Mouse (Mus musculus) cerebral cortex, adult 2 months (tissue): Measurements from ENCODE around the gene Car12.

Experiments used
- WGBS: fragments of 180-500 bp; shearing (Covaris S2); methylation state at CpG from one replicate; pipeline ENCODE4 v1.1.7; 2018; 5-methylcytosine and 5-hydroxymethylcytosine counted together

The Car12 gene

DNA sequence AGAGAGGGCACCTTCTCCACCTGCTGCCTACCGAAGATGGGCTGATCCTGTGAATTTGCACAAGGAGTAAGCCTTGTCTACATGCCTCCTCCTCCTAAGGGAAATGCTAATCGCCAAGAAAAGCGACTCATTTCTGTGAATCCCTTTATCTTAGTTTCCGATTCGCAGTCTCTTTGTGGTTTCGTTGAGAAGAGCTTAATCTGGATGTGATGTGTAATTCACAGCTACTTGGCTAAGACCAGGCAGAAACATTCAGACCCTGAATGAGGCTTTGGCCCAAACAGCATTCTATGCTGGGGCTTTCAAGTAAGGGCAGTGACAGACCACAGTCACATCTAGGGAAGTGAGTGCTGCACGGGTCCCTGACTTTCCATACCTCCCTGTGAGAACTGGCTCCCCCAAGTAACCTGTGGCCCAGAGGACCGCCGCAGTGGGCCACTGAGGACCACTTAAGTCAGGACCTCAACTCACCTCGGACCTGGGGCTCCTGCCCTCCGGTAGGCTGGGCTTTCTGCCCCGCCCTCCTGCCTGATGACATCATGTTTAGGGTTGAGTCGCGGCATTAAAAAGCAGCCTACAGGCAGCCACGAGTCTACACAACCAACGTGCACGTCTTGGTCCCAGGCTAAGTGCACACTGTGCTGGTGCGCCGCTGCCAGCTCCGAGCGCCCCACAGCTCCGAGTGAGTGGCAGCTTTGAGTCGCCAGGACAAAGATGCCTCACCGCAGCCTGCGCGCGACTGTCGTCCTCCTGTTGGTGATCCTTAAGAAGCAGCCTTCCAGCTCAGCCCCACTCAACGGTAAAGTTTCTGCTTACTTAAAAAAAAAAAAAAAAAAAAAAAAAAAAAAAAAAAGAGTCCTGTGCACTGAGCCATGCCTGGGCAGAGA, at the start of gene Car12:
Car12 (plus strand) TSS at position 552 of the 887 bp plus-strand sequence.
- 6% methylated on average over 29 of the region's 29 CpGs for WGBS

DNA sequence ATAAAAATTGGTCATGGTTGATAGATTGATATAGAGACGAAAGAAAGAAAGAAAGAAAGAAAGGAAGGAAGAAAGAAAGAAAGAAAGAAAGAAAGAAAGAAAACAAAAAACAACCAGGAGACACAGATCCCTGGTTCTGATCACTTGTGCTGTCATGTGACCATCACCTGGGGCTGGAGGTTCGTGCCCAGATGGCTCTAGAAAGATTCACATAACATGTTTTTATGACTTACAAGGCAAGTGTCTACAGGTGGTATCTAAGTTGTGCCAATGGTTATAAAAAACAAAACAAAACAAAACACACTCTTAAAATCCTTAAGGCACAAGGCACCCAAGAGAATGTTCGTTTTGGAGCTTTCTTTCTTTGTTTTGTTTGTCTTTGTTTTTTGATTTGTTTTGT, 49.7 kb upstream of the Car12 start:
- WGBS: 84% methylated on average over 3 of the region's 3 CpGs

DNA sequence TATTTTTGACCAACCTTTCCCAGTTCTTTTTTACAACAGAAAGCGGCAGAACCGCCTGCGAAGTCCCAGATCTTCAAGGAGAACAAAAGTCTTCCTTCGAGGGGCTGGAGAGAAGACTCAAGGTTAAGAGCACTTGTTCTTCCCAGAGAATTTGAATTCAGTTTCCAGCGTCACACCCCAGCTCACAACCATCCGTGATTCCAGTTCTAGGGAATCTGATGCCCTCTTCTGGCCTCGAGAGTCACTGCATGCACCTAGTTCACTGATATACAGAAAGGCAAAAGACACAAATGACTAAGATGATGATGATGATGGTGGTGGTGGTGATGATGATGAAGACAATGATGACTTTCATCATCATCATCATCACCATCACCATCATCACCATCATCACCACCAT, 48.9 kb upstream of the Car12 start:
- 80% methylated on average over 7 of the region's 7 CpGs for WGBS

DNA sequence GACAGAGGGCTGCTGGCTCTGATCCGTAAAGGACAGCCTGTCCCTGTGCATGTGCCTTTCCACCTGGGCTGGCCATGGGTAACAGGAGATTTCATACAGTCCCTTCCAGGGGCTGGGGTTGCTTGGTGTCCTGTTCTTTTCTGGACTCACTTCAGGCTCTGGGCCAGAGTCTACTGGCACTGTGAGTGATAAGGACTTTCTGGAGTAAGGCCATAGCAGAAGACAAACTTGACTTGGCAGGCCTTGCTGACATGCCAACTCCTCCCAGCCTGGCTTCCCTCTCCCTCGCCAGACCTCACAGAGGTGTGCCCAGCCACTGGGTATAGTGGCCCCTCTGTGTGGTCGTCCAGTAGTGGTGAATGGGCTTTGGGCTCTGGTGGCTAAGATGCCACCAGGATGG, 47.3 kb upstream of the Car12 start:
- WGBS: 84% methylated on average over 3 of the region's 3 CpGs

DNA sequence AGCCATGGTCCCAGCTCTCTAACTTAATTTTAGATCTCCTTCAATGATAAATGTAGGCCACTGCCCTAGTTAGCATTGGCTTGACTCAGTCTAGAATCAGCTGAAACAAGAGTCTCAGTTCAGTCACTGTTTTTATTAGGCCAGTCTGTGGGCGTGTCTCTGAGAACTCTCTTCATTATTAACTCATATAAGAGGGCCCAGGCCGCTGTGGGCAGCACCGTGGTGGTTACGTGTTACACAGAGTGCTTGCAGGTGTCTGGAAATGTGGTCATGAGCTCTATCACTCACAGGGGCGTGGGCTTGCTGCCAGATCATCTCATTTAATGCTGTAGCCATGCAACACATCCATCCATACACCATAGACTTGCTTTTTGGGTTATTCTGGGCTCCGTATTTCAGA, 46.4 kb upstream of the Car12 start:
- 79% methylated on average over 6 of the region's 6 CpGs for WGBS

DNA sequence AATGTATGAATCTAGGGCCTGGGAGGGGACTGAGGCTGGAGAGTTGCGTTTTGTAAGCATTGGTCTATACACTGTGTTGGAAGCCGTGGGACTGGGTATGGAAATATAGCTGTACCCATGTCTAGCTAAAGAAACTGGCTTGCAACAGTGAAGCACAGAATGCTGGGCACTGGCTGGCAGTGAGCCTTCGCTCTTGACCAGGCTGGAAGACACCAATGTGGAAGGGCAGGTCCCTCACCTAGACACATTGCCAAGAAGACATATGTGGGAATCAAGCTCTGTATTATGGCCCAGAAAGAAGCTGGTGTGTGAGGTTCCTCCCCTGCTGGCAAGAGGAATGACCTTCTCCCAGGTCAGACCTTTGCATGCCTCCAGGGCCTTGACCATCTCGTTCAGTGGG, 45.6 kb upstream of the Car12 start:
- WGBS: 92% methylated on average over 4 of the region's 4 CpGs

DNA sequence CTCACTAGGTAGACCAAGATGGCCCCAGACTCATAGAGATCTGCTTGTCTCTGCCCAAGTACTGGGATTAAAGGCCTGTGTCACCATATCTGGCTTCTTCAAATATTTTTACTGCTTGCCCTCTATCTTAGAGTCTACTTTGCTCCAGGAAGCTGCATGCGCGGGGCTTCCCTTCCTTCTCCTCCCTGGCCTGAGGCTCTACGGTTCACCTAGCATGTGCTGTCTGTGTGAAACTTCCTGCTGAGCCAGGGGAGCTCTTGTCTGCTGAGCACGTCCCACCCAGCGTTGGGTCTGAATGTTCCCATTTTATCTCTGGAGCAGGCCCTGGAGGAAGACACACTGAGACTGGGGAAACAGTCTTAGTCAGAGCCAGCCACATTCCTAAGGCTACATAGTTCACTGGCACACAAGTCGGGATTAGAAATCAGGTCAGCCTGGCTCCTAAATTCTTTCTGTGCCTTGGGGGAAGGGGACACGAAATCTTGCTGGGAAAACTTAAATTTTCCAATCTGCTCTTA, 43.9 kb upstream of the Car12 start:
- 67% methylated on average over 7 of the region's 7 CpGs for WGBS

DNA sequence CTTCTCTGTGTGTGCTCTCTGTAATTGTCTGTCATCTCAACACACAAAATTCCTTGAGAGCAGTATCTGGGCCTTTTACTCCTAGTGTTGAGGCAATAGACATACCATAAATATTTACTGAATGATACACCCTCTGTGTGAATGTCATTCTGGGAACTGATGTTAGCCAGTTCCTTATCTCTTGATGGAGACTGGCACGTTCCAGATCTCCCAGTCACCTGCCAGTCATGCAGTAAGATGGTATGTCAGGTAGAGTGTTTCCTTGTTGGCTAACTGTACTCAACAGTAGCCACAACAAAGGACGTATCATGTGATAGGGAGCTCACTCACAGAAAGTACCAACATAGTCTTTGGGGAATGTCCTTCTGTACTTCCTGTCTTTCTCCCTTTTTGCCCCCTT, 39.7 kb upstream of the Car12 start:
- WGBS: 92% methylated on average over 2 of the region's 2 CpGs

DNA sequence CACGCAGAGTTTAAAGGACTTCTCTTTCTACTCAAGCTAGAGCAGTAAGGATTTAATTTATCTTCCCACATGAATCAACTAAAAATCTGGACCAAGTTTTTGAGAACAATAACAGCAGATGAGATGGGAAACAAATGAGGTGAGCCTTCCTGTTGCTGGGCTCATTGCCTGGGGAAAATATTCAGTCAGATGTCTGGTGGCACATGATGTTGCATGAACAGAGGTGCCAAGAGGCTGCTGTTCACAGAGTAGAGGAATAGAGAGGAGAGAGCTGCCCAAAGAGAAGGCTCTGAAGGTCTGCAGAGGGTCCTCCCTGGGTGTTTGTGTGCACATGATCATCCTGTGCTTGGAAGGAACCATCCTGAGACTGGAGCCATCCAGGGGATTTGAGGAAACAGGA, 37.9 kb upstream of the Car12 start:
- WGBS: 79% methylated on average over 1 of the region's 1 CpGs

DNA sequence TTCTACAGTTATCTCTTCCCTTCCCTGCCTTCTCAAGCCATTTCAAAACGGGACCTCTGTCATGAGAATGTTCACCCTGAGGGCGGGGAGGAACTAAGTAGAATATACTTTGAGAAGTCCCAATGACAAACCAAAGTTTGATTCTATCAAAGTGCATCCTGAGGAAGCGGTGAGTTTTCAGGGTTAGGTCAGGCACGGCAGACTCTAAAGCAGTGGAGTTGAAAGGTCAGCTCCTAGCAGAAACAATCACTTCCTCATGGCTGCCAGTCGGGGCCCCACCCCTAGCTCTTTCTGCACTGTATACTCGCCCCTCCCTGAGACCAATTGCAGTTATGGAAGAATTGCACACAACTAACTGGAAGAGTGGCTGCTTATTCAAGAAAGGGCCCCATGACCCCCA, 33.4 kb upstream of the Car12 start:
- 75% methylated on average over 6 of the region's 6 CpGs for WGBS

DNA sequence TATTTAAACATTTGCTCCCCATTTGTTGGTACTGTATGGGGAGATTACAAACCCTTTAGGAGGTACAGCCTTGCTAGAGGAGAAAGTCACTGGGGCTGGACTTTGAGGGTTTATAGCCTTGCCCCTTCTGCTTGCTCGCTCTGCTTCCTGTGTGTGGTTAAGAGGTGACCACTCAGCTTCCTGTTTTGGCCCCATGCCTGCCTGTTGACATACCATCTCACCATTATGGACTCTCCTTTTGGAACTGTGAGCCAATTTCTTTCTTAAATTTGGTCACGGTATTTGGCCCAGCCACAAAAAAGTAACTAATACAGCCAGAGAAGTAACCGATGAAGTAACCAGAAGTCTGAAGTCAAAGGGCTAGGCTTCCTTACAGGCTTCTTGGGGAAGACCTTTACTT, 30.7 kb upstream of the Car12 start:
- WGBS: 96% methylated on average over 3 of the region's 3 CpGs

DNA sequence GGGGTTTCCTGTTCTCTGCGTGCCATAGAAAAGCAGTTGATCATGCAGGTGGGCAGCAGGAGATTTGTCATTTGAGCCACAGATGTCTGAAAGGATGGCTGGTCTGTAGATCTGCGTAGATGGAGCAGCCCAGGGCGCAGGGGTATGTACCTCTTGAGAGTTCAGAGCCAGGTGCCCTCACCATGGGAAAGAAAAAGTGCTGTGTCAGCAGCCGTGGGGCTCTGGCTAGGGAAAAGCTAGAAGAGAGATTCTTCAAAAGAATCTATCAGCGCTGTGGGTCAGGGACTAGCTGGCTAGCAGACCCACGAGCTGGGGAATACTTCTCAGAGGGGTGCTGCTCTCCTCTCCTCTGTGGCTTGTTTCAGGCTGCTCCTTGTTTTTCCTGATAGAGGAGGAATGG, 27.8 kb upstream of the Car12 start:
- WGBS: 90% methylated on average over 6 of the region's 6 CpGs

DNA sequence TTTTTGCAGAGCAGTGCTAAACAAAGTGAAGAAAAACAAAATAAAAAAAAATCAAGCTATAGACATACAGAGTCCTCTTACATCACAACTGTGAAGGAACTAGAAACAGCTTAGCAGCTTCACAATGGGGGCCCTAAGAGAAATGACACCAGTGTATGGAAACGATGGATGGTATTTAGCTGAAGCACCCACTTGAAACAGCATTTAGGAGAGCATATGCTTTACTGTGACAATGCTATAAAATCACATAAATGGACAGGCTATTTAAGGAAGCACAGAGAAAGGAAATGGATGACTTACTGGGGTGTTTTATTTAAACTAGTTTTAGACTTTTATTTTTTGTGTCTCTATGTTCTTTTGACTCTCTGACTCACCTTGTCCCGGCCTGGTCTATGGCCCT, 25.8 kb upstream of the Car12 start:
- 59% methylated on average over 2 of the region's 2 CpGs for WGBS

DNA sequence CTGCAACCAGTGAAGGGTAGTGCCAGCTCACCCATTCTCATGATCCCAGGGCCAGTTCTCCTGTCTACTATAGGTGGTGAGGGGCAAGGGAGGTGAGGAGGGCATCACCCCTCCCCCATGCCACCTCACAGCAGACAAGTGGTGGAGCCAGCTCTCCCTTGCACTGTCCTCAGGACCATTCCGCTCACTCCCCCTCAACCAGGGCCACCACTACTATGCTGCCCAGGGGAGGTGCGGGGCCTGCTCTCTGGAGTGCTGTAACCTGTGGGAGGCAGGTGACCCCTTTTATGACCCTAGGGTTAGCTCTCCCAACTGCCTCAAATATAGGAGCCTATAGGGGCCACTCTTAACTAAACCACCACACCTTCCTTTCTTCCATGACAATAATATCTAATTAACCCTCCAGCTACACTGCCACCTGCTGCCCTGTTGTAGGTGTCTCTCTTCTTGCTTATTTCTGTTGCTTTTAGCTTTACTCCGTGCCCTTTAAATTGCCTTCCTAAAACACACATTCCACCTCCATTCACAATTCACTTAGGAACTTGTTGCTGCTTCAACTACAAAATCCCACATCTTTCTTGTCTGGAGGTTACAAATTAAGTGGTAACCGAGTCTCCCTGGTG, 21.7 kb upstream of the Car12 start:
- 77% methylated on average over 4 of the region's 4 CpGs for WGBS

DNA sequence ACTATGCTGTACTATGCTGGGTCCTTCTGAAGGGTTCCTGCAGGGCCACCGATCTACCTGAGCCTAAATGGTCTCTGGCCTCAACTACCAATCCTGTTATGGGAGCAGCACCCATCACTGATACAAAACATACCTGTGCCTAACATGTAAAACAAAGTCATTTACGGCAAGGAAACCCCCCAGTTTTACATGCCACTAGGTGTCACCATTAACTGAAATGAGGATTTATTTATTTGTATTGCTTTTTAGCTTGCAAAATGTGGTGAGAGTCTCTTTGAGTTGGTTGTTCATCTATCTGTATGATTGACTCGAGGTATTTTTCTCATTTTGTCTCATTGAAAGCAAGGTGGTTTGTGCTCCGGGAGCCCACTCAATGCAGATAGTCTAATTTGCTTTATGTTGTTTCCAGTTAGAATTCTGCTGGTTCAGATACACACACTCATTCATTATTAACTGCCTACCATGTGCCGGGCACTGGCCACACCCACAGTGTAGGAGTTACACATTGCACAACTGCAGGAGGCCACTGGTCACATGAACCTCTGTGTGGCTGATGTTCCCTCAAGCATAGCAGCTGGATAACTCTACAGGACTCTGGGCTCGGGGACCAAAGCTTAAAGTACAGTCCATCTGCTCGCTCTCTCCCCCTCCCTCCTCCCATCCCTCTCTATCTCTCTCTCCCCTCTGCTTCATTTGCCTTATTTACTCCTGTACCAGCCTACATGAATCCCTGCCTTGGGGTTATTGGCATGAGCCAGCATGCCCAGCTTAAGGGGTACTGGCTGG, 15.9 kb upstream of the Car12 start:
- WGBS: 81% methylated on average over 7 of the region's 7 CpGs

DNA sequence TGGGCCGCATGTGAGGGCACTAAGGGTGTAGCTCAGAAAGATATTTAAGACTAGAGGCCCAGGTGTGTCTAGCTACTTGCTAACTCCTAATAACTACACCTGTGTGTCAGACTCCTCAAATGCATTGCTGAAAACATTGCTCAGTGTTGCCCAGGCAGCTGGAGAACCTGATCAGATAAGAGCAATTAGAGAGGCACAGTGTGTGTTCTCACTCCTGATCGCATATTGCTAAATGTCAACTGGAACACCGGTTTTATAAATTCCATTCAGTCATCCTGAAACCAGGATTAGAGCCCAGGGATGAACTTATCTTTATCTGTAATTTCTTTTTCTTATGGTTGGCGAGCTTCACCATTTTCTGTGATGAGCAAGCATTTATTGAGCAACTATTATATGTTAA, 13.7 kb upstream of the Car12 start:
- whole genome bisulfite sequencing: 96% methylated on average over 4 of the region's 4 CpGs

DNA sequence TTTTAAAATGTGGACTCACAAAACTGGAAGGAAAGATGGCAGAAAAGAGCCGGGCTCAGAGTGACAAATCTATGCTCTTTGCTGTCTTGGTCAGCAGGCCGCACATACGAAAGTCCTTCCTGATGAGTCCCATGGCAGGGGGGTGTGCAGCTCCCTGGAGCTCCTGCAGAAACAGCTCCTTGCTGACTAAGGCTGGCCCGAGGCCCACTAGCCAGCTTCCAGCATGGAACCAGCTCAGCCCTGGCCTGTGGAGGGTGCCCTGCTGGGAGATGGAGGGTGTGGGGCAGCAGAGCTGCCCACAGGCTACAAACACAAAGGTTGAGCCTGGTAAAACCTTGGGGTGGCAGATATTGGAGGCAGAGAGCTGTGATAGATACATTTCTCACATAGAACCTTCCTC, 10.5 kb upstream of the Car12 start:
- WGBS: 88% methylated on average over 4 of the region's 4 CpGs

DNA sequence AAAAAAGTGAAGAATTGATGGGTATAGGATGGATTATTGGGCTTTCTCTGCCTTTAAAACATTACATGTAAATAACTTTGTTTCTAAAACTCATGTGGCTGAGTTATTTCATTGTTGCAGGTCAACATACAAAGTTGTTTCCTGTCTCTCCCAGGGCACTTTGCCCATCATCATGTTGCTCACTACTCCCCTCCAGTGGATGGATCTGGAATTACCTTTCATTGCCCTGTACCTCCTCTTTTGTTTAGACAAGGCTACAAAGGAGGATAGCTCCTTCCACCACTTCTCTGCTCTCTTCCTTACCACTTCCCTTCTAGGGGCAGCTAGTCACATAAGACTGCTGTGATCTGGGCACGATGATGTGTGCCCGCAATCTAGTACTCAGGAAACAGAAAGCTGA, 7.7 kb upstream of the Car12 start:
- 63% methylated on average over 2 of the region's 2 CpGs for WGBS

DNA sequence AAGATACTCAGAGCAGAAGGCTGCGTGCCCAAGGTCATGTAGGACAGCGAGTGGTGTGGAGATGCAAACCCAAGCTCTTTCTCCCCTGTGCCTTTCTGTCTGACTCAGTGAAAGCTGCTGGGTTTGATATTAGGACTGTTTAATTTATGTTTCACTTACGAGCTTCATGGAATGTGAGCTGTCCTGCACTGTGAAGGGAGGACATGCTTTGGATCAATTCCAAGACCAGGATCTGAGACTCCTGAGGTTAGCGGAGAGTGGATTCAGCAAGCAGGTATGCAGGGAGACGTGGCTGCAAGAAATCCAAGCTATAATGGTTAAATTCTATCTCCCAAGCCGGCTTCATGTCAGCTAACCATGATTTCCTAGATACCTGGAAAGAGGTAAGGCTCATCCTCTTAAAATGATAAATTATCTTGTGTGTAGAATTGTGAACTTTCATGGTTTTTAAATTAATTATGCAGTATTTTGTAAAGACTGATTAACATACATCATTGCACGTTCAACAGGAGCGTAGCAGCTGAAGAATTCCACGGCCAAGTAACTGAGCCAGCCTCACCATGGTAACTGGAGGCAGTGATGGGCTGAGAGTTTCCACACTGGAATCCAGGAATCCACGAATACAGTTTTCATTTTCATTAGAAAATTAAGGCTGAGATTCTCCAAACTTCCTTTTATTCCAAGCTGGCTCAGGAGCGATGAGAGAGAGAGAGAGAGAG, 5.3 kb upstream of the Car12 start:
- 46% methylated on average over 11 of the region's 11 CpGs for WGBS

DNA sequence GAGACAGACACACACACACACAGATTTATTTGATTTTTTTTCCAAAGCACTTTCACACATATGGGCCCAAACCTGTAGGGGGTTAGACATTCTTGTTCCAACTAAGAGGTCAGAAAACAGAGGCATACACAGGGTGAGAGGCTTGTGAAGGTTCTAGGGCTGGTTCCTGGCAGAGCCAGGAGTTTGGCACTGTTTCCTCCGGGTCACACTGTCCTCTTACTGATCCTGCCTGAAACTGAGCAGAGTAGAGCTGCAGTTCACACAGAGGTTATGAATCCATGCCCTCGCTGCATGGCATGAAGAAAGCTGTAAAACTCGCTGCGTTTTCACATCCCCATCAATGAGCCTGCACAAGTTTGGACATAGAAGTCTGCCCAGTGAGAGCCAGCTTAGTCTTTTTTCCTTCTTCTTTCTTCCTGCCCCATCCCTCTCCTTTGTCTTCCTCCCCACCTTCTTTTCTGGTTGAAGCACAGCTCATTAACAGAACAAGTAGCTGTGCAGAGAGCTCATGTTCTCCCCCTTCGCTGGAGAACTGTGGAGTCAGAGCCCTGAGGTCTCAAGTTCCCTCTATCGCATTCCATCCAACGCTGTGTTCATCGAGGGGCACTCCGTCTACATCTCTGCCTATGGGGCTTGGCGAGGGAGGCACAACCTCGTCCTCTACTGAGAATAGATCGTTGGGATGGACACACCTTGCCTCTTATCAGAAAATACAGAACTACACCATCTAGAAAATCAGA, 4.5 kb upstream of the Car12 start:
- WGBS: 67% methylated on average over 12 of the region's 12 CpGs

DNA sequence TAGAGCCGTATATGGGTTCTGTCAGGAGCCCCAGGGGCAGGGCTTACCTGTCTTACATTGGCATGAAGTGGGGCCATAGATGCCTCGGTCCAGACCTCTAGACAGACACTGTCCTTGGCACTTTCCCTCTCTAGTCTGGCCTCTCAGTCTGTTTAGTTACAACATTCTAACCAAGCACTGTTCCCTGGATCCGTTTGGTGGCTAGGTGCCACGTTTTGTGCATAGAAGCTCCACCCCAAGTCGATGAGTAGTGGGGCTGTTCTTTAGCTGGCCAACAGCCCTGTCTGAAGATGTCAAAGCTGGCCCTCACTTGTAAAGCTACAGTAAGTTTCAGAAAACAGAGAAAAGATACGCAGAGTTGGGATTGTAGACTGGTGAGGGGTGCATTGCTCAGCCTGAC, 2.9 kb upstream of the Car12 start:
- 65% methylated on average over 6 of the region's 6 CpGs for WGBS
